Mouse (Mus musculus) embryo, embryonic 11 days (tissue): ENCODE data around the gene Lars2.

ENCODE experiments used
- DNase-seq: peaks from one replicate; pipeline ENCODE4 v3.0.0-alpha.2; 2015

The Lars2 gene

DNA sequence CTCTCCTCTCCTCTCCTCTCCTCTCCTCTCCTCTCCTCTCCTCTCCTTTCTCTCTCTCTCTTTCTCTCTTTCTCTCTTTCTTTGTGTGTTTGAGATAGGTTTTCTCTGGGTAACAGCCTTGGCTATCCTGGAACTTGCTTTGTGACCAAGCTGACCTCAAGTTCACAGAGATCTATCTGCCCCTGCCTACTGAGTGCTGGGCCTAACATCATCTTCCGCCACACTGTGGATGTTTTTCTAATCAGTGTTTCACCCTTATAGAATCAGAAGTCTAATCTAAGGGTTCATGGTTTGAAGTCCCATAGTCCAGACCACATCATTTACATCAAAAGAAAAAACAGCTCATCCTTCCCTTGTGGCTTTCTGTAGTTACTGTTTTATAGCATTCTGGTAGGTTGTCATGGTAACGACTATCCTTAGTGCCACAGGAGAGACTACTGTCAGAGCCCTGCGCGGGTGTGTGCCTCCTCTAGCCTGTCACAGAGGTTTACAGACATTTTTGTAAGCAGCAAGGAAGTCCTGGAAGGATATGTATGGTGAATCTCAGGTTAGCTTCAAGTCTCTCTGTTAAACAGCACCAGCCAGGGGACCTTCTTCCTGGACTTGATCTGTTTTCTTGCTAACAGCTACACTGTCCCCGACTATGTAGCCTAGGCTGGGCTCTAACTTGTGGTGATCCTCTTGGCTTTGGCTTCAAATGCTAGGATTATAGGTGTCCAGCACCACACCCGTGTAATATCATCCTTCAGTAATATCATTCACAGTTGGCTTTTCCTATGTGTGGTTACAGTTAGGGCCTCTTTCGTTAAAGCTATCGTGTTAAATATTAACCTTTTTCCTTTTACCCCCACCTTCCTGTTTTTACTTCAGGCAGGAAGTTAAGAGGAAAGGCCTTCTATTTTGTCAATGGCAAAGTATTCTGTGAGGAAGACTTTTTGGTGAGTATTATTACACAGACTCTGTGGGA is 143.2 kb downstream of the Lars2 start:
- DNase-seq, result no peak

DNA sequence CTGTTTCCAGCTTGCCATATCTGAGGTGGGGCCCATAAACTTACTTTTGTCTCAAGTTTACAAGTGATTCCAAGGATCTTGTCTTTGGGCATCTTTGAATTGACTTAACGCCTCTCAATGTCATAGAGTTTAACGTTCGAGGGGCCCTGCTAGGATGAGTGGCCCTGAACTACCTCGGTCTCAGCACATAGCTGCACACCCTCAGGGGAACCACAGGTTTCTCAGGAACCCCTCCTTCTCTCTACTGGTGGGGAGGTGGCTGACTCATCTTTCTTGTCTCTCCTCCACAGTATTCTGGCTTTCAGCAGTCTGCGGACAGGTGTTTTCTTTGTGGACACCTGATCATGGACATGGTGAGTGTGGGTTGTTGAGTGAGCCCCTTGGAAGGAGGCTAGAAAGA is 144.2 kb downstream of the Lars2 start:
- no peak for DNase-seq
